Mouse (Mus musculus) E14TG2a.4 (cell line): ENCODE data around the gene Clstn1.

Experiments used
- CTCF ChIP-seq: conservative IDR thresholded peaks from 2 replicates; pipeline ENCODE4 v1.5.1; 2014; ENCODE audit warnings: low read length
- POU5F1 ChIP-seq: IDR thresholded peaks from 2 replicates; pipeline ENCODE4 v1.6.1; 2014; ENCODE audit warnings: low read length, borderline replicate concordance

DNA sequence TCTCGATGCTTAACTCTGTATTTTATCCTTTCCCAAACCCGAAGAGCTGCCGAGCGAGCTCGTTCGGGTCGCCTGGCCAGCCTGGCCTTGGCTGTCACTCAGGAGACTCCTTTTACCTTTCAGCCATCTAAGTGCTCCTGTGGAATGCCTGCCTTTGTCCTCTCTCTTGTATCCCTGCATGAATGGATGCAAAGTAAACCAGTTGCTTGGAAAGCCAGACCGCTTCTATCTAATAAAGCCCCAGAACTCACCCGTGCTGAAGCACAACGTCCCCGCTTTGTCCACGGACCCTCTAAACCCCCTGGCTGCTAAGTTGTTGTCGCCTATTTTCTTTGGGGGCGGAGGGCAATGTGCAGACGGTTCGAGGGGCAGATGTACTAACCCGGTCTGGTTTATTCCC lies 40.5 kb downstream of the Clstn1 start:
- TF ChIP-seq CTCF, result no peak
- no peak for TF ChIP-seq POU5F1
